Mouse (Mus musculus) stomach, postnatal 0 days (tissue): ENCODE measurements around the gene Pbx4.
A peak's percentile ranks its signal among the peaks of the same experiment; 100 is the strongest.

Source experiments
- CTCF ChIP-seq: IDR thresholded peaks from 2 replicates; pipeline ENCODE4 v1.5.1; 2016; ENCODE audit warnings: antibody characterized with exemption, low read depth, mild to moderate bottlenecking, moderate library complexity
- EP300 ChIP-seq: optimal IDR thresholded peaks from 2 replicates; pipeline ENCODE3; 2016; ENCODE audit warnings: antibody characterized with exemption

DNA sequence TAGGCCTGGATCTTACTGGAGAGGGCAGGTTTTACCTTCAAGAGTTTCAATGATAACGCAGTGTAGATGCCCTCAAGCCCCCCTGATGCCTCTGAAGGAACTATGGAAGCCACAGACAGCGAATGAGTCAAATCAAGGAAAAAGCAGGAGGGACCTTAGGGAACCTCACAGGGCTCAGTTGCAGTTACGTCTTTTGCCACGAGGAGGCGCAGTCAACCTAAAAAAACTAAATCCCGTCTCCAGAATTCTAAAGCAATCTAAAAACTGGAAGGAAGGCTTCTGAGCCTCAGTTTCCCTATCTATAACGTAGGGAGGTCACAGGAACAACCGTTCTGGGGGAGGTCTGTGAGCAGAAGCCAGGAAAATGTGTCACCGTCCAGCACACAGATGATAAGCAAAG, 41.9 kb downstream of the Pbx4 start:
- TF ChIP-seq EP300, result no peak
- TF ChIP-seq CTCF, result peak; percentile 84
